8 mouse cellular contexts compared by ENCODE assay signal in genomic region chr8:120046258-120047020, GRCm38 (mm10). TPM values are rescaled to one million over a fixed set of nuclear protein-coding genes. Genes with fewer than 3 reads are reported as not detected.
DNase-seq lines count a peak whose midpoint lies in the region; ATAC-seq lines count a peak whose summit lies in the region.

No protein-coding gene starts in this region.

- no peak overlapping the region for H3K9ac ChIP-seq in forebrain, embryonic 13.5 days
- H3K9ac ChIP-seq in forebrain, embryonic 11.5 days (ENCODE audit: low read length) = no peak overlapping the region
- H3K9ac ChIP-seq in kidney, embryonic 15.5 days = no peak overlapping the region
- no peak overlapping the region for H3K9ac ChIP-seq in limb, embryonic 11.5 days (ENCODE audit: low read length)
- no peak overlapping the region for H3K9ac ChIP-seq in midbrain, embryonic 13.5 days (replicated peaks)

- H3K36me3 ChIP-seq in forebrain, embryonic 13.5 days (ENCODE audit: poor library complexity, severe bottlenecking) = no peaks in the 10 kb centered on the region
- H3K36me3 ChIP-seq in forebrain, embryonic 11.5 days (ENCODE audit: control insufficient read depth, insufficient read depth, low read length) = no peaks in the 10 kb centered on the region
- no peaks in the 10 kb centered on the region for H3K36me3 ChIP-seq in kidney, embryonic 15.5 days
- no peaks in the 10 kb centered on the region for H3K36me3 ChIP-seq in limb, embryonic 11.5 days (ENCODE audit: control insufficient read depth, insufficient read depth, low read length)
- no peaks in the 10 kb centered on the region for H3K36me3 ChIP-seq in midbrain, embryonic 13.5 days

- H3K9me3 ChIP-seq in forebrain, embryonic 13.5 days (replicated peaks) = no peaks in the 10 kb centered on the region
- no peaks in the 10 kb centered on the region for H3K9me3 ChIP-seq in forebrain, embryonic 11.5 days (ENCODE audit: control insufficient read depth, low read length)
- H3K9me3 ChIP-seq in kidney, embryonic 15.5 days (replicated peaks) = no peaks in the 10 kb centered on the region
- no peaks in the 10 kb centered on the region for H3K9me3 ChIP-seq in limb, embryonic 11.5 days (ENCODE audit: control insufficient read depth, low read length)
- H3K9me3 ChIP-seq in midbrain, embryonic 13.5 days = no peaks in the 10 kb centered on the region

- ATAC-seq in forebrain, embryonic 13.5 days = peak; percentile 53; the same call in 1 of the 2 replicates
- ATAC-seq in forebrain, embryonic 11.5 days (replicated peaks; ENCODE audit: low FRiP score) = no peak
- 0 out of 2 replicates have a peak, but pooled peaks have one; percentile 49 for ATAC-seq in kidney, embryonic 15.5 days (replicated peaks; ENCODE audit: low FRiP score)
- ATAC-seq in limb, embryonic 11.5 days (ENCODE audit: insufficient number of reproducible peaks, low FRiP score, low TSS enrichment, low read depth) = peak; percentile 47; the same call in 1 of the 2 replicates
- no peak for ATAC-seq in midbrain, embryonic 13.5 days

- no peaks in the 10 kb centered on the region for H3K27me3 ChIP-seq in forebrain, embryonic 13.5 days
- H3K27me3 ChIP-seq in forebrain, embryonic 11.5 days (ENCODE audit: control insufficient read depth, insufficient read depth, low read length) = no peaks in the 10 kb centered on the region
- no peaks in the 10 kb centered on the region for H3K27me3 ChIP-seq in kidney, embryonic 15.5 days
- no peaks in the 10 kb centered on the region for H3K27me3 ChIP-seq in limb, embryonic 11.5 days (ENCODE audit: control insufficient read depth, insufficient read depth, low read length)
- H3K27me3 ChIP-seq in midbrain, embryonic 13.5 days = no peaks in the 10 kb centered on the region

- no peak overlapping the region for H3K27ac ChIP-seq in forebrain, embryonic 13.5 days
- no peak overlapping the region for H3K27ac ChIP-seq in forebrain, embryonic 11.5 days (ENCODE audit: low read depth, low read length)
- H3K27ac ChIP-seq in kidney, embryonic 15.5 days = peak overlapping the region; percentile 19; the same call in 1 of the 2 replicates
- 0 out of 2 replicates have a peak overlapping the region, but pooled peaks have one; percentile 15 for H3K27ac ChIP-seq in limb, embryonic 11.5 days (replicated peaks; ENCODE audit: low read depth, low read length)
- no peak overlapping the region for H3K27ac ChIP-seq in midbrain, embryonic 13.5 days

- no peaks in the 10 kb centered on the region for H3K4me1 ChIP-seq in forebrain, embryonic 13.5 days
- no peaks in the 10 kb centered on the region for H3K4me1 ChIP-seq in forebrain, embryonic 11.5 days (replicated peaks; ENCODE audit: control insufficient read depth, insufficient read depth, low read length)
- peaks cover 26% of the 10 kb centered on the region for H3K4me1 ChIP-seq in kidney, embryonic 15.5 days
- peaks cover 14% of the 10 kb centered on the region for H3K4me1 ChIP-seq in limb, embryonic 11.5 days (ENCODE audit: control insufficient read depth, insufficient read depth, low read length)
- 0 out of 2 replicates have a peak, but pooled peaks cover 10% of the 10 kb centered on the region for H3K4me1 ChIP-seq in midbrain, embryonic 13.5 days (replicated peaks)

- no peak for DNase-seq in forebrain, embryonic 11.5 days (ENCODE audit: low spot score)
- DNase-seq in cerebellum, postnatal 4 days (ENCODE audit: low spot score in 2 of 2) = peak; percentile 57 to 76
- peak; percentile 100 for DNase-seq in heart, adult 11 months
- peak; percentile 37 for DNase-seq in limb, embryonic 11.5 days (ENCODE audit: low spot score)
- peak; percentile 85 to 88 for DNase-seq in right cerebral cortex, postnatal 36 days (ENCODE audit: low spot score in 2 of 2)

- no peak overlapping the region for H3K4me2 ChIP-seq in forebrain, embryonic 13.5 days
- no peak overlapping the region for H3K4me2 ChIP-seq in forebrain, embryonic 11.5 days (ENCODE audit: low read depth, low read length, severe bottlenecking)
- H3K4me2 ChIP-seq in kidney, embryonic 15.5 days = no peak overlapping the region
- no peak overlapping the region for H3K4me2 ChIP-seq in limb, embryonic 11.5 days (ENCODE audit: low read depth, severe bottlenecking)
- H3K4me2 ChIP-seq in midbrain, embryonic 13.5 days (replicated peaks) = no peak overlapping the region

- no peak overlapping the region for H3K4me3 ChIP-seq in forebrain, embryonic 13.5 days
- H3K4me3 ChIP-seq in forebrain, embryonic 11.5 days (ENCODE audit: low read depth, low read length) = no peak overlapping the region
- no peak overlapping the region for H3K4me3 ChIP-seq in kidney, embryonic 15.5 days (replicated peaks)
- no peak overlapping the region for H3K4me3 ChIP-seq in limb, embryonic 11.5 days (ENCODE audit: low read depth, low read length)
- H3K4me3 ChIP-seq in midbrain, embryonic 13.5 days (replicated peaks) = no peak overlapping the region

- 83% methylated on average over 14 of the region's 14 CpGs for WGBS in forebrain, embryonic 13.5 days
- WGBS in forebrain, embryonic 11.5 days = 78% methylated on average over 14 of the region's 14 CpGs
- WGBS in kidney, embryonic 15.5 days = 53% methylated on average over 14 of the region's 14 CpGs
- WGBS in limb, embryonic 11.5 days = 64% methylated on average over 14 of the region's 14 CpGs
- 69% methylated on average over 14 of the region's 14 CpGs for whole genome bisulfite sequencing in midbrain, embryonic 13.5 days

RNA-seq across cellular contexts. Expression of gene Crispld2, which starts 54.2 kb away (rescaled TPM):
- polyA plus RNA-seq in forebrain, embryonic 13.5 days (2015; fragmentation: Nextera tagmentation; extraction: Ambion mirVana) = 0.72 and 0.90 TPM in 2 replicates
- 1.6 and 2.1 TPM in 2 replicates for polyA plus RNA-seq in forebrain, embryonic 11.5 days (2014; fragmentation: Nextera tagmentation; extraction: Ambion mirVana)
- polyA plus RNA-seq in kidney, embryonic 15.5 days (2015; fragmentation: Nextera tagmentation; extraction: Ambion mirVana) = 7.7 and 11.1 TPM in 2 replicates
- polyA plus RNA-seq in limb, embryonic 11.5 days (2014; fragmentation: Nextera tagmentation; extraction: Ambion mirVana) = 2.7 and 3.1 TPM in 2 replicates
- 1.9 and 2.1 TPM in 2 replicates for polyA plus RNA-seq in midbrain, embryonic 13.5 days (2015; fragmentation: Nextera tagmentation; extraction: Ambion mirVana)

RNA-seq across cellular contexts. Expression of gene Zdhhc7, which starts 54.8 kb away (rescaled TPM):
- polyA plus RNA-seq in forebrain, embryonic 13.5 days (2015; fragmentation: Nextera tagmentation; extraction: Ambion mirVana) = 23.4 and 30.6 TPM in 2 replicates
- 29.4 and 29.9 TPM in 2 replicates for polyA plus RNA-seq in forebrain, embryonic 11.5 days (2014; fragmentation: Nextera tagmentation; extraction: Ambion mirVana)
- polyA plus RNA-seq in kidney, embryonic 15.5 days (2015; fragmentation: Nextera tagmentation; extraction: Ambion mirVana) = 31.9 and 34.3 TPM in 2 replicates
- 22.7 and 24.6 TPM in 2 replicates for polyA plus RNA-seq in limb, embryonic 11.5 days (2014; fragmentation: Nextera tagmentation; extraction: Ambion mirVana)
- 28.3 and 30.2 TPM in 2 replicates for polyA plus RNA-seq in midbrain, embryonic 13.5 days (2015; fragmentation: Nextera tagmentation; extraction: Ambion mirVana)

Comparison
In these comparisons a context has a peak if more than half of its experiments do, and no peak if none do; other contexts are left out.
1. ATAC-seq: peak in forebrain, embryonic 13.5 days (single experiment), kidney, embryonic 15.5 days (single experiment) and limb, embryonic 11.5 days (single experiment); none in forebrain, embryonic 11.5 days (single experiment) and midbrain, embryonic 13.5 days (single experiment).
2. H3K27ac ChIP-seq: peak in kidney, embryonic 15.5 days (single experiment) and limb, embryonic 11.5 days (single experiment); none in forebrain, embryonic 13.5 days (single experiment), forebrain, embryonic 11.5 days (single experiment) and midbrain, embryonic 13.5 days (single experiment).